Mouse (Mus musculus) limb, embryonic 10.5 days (tissue): ENCODE results near the gene Marcksl1. TPM values are rescaled to one million over a fixed set of nuclear protein-coding genes. Genes with fewer than 3 reads are reported as not detected.
A peak's percentile ranks its signal among the peaks of the same experiment; 100 is the strongest.

Experiments
- DNase-seq: peaks from one replicate; pipeline ENCODE4 v3.0.0-alpha.2; 2017; ENCODE audit warnings: low spot score
- H3K27ac ChIP-seq: fragments of 300-500 bp; sonication (generic); 2 replicates; pipeline ENCODE4 v1.5.1; 2016; ENCODE audit warnings: mild to moderate bottlenecking
- H3K27me3 ChIP-seq: fragments of 300-500 bp; sonication (generic); 2 replicates; pipeline ENCODE4 v1.6.1; 2016; ENCODE audit warnings: low read depth, mild to moderate bottlenecking; ENCODE audit not compliant: poor library complexity, severe bottlenecking
- H3K36me3 ChIP-seq: fragments of 300-500 bp; sonication (generic); 2 replicates; pipeline ENCODE4 v1.6.1; 2016; ENCODE audit warnings: mild to moderate bottlenecking, moderate library complexity
- H3K4me1 ChIP-seq: fragments of 300-500 bp; sonication (generic); 2 replicates; pipeline ENCODE4 v1.6.1; 2016
- H3K4me3 ChIP-seq: fragments of 300-500 bp; sonication (generic); 2 replicates; pipeline ENCODE4 v1.5.1; 2016; ENCODE audit warnings: mild to moderate bottlenecking, moderate library complexity
- H3K9me3 ChIP-seq: fragments of 300-500 bp; sonication (generic); replicated peaks from 2 replicates; pipeline ENCODE4 v1.6.1; 2016; ENCODE audit warnings: mild to moderate bottlenecking
- WGBS: fragments of 180-500 bp; shearing (Covaris S2); methylation state at CpG from one replicate; pipeline ENCODE4 v1.1.7; 2016; 5-methylcytosine and 5-hydroxymethylcytosine counted together
- polyA plus RNA-seq: library from polyadenylated mRNA; unstranded; fragments of >200 nt; fragmentation: Nextera tagmentation; extraction: Ambion mirVana; gene quantifications from 2 replicates; pipeline ENCODE4 v1.2.1, GENCODE M21; 2016

Gene Marcksl1
- 1,533 and 1,561 TPM in 2 replicates for polyA plus RNA-seq

DNA sequence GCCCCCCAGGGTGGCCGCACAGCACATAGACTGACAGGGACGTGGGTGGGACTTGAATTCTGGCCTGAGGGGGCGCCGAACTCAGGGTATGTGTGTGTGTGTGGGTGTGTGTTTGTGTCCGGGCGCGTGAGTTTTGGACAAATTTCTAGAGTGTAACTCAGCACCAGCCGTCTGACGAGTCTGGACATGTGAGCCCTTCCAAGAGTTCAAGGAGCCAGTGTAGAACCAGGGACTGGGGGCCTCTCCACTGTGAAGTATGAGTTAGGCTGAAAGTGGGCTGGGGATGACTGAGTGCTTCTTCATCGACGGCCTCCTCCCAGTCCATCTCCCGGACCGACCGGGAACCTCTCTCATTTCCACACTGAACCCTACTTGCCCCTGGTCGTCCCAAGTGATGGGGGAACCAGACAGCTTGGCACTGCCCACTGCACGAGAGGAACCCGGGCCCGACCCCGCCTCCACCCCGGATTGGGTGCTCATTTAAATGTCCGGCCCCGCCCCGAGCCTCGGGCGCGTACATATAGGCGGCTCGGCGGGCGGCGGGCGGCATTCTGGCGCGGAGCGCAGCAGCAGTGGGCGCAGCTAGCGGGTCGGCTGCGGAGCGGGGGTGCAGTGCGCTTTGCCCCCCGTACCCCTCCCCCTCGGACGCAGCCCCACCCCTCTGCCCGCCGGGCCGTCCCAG is at the start of gene Marcksl1:
TSS of gene Marcksl1 (plus strand) at position 496 of the 682 bp plus-strand sequence.
- peak; percentile 96 for DNase-seq
- peak within 1 kb of the TSS; percentile 100 for H3K27ac ChIP-seq
- H3K36me3 ChIP-seq: peaks cover 42% of the 10 kb centered on the region
- H3K4me3 ChIP-seq: peak within 1 kb of the TSS; percentile 100
- H3K4me1 ChIP-seq: peaks cover 56% of the 10 kb centered on the region
- H3K27me3 ChIP-seq: no peaks in the 10 kb centered on the region
- WGBS: 7% methylated on average over 42 of the region's 47 CpGs
- H3K9me3 ChIP-seq: no peaks in the 10 kb centered on the region

DNA sequence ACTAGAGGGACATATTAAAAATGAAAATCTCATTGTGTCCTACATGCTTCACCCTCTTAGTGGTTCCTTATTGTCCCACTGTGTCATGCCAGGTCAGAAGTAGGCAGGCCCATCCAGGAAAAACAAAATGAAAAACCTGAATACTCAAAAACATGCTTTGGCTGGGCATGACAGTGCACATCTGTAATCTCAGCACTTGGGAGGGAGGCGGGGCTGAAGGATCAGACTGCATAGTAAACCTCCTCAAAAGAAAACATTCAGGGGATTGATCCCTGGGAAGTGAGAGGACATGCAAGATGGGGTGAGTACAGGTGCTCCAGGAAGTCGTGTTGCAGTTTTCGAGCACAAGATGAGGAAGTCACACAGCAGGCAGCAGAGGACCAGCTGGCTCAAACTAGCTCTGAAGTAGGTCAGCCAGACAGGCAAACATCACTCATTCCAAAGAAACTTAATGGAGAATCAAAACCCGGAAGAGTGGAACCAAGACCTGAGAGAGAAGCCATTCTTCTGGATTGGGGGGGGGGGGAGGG is 49.0 kb upstream of the Marcksl1 start:
- 87% methylated on average over 4 of the region's 4 CpGs for WGBS

DNA sequence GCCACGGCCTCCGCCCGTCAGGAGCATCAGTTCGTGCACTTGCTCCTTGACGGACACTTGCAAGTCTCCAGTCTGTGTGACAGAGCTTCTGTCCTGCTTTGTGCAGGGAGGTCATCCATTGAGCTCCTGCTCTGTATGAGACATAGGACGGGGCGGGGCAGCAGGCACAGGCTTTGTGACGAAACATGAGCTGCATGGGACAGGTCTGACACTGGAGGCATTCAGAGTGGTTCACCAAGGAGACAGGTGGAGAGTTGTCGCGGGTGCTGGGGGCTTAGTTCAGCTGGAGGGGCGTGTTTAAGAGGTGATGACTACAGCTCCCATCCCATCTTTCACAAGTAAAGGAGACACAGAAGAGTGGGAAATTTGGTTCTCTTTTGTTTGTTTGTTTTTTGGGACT is 37.3 kb upstream of the Marcksl1 start:
- Histone ChIP-seq H3K4me3 (no peak overlapping the region), H3K27me3 (no peaks in the 10 kb centered on the region), H3K36me3 (peaks cover 92% of the 10 kb centered on the region), H3K9me3 (no peaks in the 10 kb centered on the region), H3K27ac (no peak overlapping the region), H3K4me1 (no peaks in the 10 kb centered on the region)
- DNase-seq: no peak
- WGBS: 92% methylated on average over 11 of the region's 11 CpGs

More for the DNA sequence above, 49.0 kb upstream of the Marcksl1 start:
- no peaks in the 10 kb centered on the region for H3K9me3 ChIP-seq
- no peak overlapping the region for H3K4me3 ChIP-seq
- peaks cover 14% of the 10 kb centered on the region for H3K4me1 ChIP-seq
- no peaks in the 10 kb centered on the region for H3K27me3 ChIP-seq
- no peak for DNase-seq
- H3K27ac ChIP-seq: no peak overlapping the region
- peaks cover 51% of the 10 kb centered on the region for H3K36me3 ChIP-seq

DNA sequence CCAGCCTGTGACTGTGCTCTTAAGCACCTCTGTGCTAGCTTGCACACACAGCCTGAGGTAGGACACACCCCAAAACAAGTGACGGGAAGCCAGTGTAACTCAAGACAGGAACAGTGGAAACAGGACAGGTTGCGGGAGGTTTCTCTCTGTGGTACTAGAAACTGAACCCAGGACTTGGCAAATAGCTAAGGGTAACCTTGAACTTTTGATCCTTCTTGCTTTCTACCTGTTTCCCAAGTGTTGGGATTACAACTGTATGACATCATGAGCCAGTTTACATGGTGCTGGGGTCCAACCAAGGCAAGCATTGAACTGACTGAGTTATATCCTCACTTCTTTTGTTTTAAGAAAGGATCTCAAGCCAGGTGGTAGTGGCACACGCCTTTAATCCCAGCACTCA is 33.5 kb upstream of the Marcksl1 start:
- WGBS: 91% methylated on average over 3 of the region's 3 CpGs
- no peak for DNase-seq
- Histone ChIP-seq H3K27ac (no peak overlapping the region), H3K4me1 (peaks cover 3% of the 10 kb centered on the region; the same call in 1 of the 2 replicates), H3K27me3 (no peaks in the 10 kb centered on the region), H3K36me3 (peaks cover 92% of the 10 kb centered on the region), H3K4me3 (no peak overlapping the region), H3K9me3 (no peaks in the 10 kb centered on the region)

DNA sequence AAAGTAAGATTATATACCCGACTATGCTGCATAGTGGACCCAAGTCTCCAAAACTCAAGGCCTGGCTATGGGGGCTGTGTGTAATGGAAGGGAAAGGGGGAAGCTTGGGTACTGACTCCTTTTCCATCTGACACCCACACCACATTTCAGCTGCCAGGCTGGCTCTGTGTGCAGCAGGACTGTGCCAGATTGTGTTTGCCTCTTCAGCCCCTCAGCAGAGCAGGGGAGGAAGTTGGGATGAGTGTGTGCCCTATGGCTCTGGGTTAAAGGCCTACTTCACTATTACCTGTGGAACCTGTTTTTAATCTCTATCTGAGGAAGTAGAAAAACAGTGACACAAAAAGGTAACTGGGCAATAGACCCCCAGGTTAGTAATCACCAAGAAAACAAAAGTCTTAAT is 32.3 kb upstream of the Marcksl1 start:
- Histone ChIP-seq H3K27ac (no peak overlapping the region), H3K4me3 (no peak overlapping the region), H3K9me3 (no peaks in the 10 kb centered on the region), H3K4me1 (peaks cover 3% of the 10 kb centered on the region; the same call in 1 of the 2 replicates), H3K36me3 (peaks cover 93% of the 10 kb centered on the region), H3K27me3 (no peaks in the 10 kb centered on the region)
- DNase-seq: no peak
- 85% methylated on average over 1 of the region's 1 CpGs for WGBS

DNA sequence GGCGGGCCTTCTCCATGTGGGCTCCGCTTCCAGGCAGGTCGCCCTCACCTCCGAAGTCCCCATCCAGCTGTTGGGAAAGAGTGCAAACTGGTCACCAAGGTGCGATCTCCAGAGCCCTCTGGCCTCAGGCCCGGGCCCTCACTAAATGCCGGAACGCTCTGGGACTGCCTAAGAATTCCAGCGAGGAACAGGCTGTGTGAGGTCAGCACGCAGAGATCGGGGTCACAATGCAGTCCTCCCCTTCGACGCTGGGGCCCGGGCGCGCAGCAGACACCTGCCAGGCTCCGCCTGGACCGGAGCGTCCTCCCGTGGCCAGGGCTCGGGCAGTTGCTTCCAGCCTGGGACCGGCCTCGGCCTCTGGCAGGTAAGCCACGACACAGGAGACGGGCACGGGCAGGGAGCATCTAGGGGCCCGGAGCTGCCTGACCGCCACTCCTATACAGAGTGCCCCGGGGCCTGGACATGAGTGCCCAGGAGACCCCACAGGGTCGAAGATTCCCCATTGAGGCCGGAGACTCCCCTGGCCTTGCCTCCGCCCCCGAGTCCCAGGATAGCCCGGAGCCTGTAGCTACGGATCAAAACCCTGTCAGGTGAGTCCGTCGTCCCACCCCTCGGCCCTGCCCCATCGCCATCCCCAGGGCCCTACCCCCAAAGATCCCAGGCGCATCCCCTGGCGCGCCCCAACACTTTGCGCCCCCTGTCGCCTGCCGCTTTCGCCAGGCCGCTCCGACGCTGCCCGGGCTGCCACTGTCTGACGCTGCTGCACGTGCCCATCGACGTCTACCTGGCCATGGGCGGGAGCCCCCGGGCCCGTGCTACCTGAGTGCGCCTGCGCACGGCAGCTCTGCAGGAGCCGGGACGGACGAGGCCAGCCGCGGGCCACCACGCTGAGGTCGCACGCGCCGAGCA is 22.2 kb upstream of the Marcksl1 start, which contains the start of the genes Tssk3 and Fam229a:
TSS of gene Tssk3 (minus strand) at position 51 of the 909 bp plus-strand sequence.
TSS of gene Fam229a (plus strand) at position 219 of the 909 bp plus-strand sequence.
- peak; percentile 61 for DNase-seq

DNA sequence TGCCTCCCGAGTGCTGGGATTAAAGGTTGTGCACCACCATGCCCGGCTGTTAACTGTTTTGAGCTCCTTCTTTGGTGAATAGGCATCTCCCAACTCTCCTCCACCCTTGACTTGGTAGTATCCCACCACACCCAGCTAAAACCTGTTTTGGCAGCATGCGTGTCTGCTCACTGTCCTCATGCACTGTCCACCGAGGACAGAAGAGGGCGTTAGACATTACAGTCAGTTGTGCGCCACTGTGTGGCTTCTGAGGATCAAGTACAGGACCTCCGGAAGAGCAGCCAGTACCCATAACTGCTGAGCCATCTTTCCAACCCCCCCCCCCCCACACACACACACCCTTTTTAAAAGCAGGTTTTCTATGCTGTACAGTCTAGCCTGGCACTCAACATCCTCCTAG is 18.7 kb upstream of the Marcksl1 start:
- Histone ChIP-seq H3K27ac (no peak overlapping the region), H3K9me3 (no peaks in the 10 kb centered on the region), H3K36me3 (no peaks in the 10 kb centered on the region), H3K4me1 (peaks cover 46% of the 10 kb centered on the region), H3K4me3 (no peak overlapping the region), H3K27me3 (peaks cover 39% of the 10 kb centered on the region)
- no peak for DNase-seq
- 80% methylated on average over 7 of the region's 7 CpGs for whole genome bisulfite sequencing

More for the DNA sequence above, 22.2 kb upstream of the Marcksl1 start, which contains the start of the genes Tssk3 and Fam229a:
- WGBS: 4% methylated on average over 70 of the region's 70 CpGs
- Histone ChIP-seq H3K27ac (0 out of 2 replicates have a peak within 1 kb of the TSS, but pooled peaks have one; percentile 7), H3K9me3 (no peaks in the 10 kb centered on the region), H3K36me3 (peaks cover 30% of the 10 kb centered on the region), H3K27me3 (peaks cover 48% of the 10 kb centered on the region), H3K4me3 (peak within 1 kb of the TSS; percentile 49), H3K4me1 (peaks cover 25% of the 10 kb centered on the region)

DNA sequence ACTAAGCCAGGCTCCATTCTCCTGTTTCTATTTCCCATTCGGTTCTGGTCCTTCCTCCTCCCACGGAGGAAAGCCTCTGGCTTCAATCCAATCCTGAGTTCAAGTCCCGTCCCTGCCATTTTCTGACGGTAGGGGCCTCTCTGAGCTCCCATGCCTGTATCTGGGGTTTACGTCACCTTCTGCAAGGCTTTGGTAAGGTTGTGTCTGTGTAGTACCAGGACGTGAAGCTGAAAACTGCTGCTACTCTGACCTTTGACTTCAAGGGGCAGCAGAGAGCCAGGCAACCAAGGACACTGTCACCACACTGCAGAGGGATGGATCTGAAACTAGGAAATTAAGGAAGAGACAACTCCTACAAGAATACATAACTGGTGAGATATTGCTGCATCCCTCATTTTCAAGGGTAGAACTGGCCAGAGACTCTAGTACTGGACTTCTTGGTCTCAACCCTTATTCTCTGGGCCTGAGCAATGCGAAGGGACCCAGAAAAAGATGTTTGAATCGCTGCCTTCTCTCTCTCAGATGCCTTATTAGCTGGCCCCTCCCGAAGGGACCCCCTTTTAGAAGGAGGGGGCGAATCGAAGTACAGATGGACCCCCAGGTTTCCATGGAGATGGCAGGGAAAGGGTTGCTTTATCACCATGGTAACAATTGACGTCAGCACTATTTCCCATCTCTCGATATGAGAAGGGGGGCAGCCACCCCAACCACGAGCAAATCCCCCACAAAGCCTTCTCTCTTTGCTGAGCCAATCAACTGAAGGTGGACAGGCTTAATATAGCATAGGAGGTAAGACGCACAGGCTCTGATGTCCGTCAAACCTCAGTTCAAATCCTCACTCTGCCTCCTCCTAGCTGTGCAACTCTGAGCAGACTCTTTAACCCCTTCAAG is 17.5 kb upstream of the Marcksl1 start:
- H3K27me3 ChIP-seq: peaks cover 27% of the 10 kb centered on the region
- WGBS: 49% methylated on average over 16 of the region's 16 CpGs
- H3K4me3 ChIP-seq: no peak overlapping the region
- no peak for DNase-seq
- H3K27ac ChIP-seq: peak overlapping the region; percentile 53; the same call in 1 of the 2 replicates
- H3K36me3 ChIP-seq: no peaks in the 10 kb centered on the region
- peaks cover 52% of the 10 kb centered on the region for H3K4me1 ChIP-seq
- no peaks in the 10 kb centered on the region for H3K9me3 ChIP-seq

DNA sequence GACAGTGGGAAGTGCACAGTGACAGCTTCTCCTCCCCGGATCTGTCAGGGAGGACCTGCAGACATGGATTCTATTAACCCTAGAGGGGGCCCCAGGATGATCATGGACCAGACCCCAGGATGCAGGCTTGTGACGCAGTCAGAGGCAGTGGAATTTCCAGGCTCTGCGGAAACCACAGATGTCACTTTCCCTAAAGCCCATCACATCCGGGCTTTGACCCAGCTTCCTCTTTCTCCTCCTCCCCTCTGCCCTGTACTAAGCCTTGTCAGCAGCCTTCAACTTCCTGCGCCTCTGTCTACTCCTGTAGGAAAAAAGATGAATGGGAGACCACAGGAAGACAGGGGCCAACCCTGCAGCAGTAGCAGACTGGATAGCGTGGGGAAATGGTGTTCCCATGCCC is 16.8 kb upstream of the Marcksl1 start:
- Histone ChIP-seq H3K4me3 (no peak overlapping the region), H3K36me3 (no peaks in the 10 kb centered on the region), H3K9me3 (no peaks in the 10 kb centered on the region), H3K27me3 (peaks cover 19% of the 10 kb centered on the region), H3K27ac (peak overlapping the region; percentile 53), H3K4me1 (peaks cover 50% of the 10 kb centered on the region)
- no peak for DNase-seq
- WGBS: 35% methylated on average over 6 of the region's 6 CpGs

DNA sequence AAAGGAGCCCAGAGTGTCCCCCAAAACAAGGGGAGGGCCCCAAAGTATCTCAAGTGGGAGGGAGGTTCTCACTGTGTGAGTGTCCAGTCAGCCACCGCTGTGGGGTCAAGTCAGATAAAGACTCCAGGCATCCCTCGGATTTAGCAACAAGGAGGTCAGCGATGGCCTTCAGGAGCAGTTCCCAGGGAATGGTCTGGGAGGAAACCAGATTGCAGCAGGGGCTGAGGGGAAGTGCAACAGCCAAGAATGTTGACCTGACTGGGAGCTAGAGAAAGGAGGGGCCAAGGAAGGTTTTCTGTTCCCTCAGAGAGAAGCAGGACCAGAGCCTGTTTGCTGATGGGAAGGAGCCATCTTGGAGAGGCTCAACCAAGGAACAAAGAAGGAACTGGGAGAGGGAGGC is 14.4 kb upstream of the Marcksl1 start:
- H3K9me3 ChIP-seq: no peaks in the 10 kb centered on the region
- H3K27ac ChIP-seq: peak overlapping the region; percentile 59
- H3K36me3 ChIP-seq: no peaks in the 10 kb centered on the region
- H3K4me1 ChIP-seq: peaks cover 50% of the 10 kb centered on the region
- WGBS: 79% methylated on average over 3 of the region's 3 CpGs
- no peak for DNase-seq
- no peak overlapping the region for H3K4me3 ChIP-seq
- no peaks in the 10 kb centered on the region for H3K27me3 ChIP-seq

DNA sequence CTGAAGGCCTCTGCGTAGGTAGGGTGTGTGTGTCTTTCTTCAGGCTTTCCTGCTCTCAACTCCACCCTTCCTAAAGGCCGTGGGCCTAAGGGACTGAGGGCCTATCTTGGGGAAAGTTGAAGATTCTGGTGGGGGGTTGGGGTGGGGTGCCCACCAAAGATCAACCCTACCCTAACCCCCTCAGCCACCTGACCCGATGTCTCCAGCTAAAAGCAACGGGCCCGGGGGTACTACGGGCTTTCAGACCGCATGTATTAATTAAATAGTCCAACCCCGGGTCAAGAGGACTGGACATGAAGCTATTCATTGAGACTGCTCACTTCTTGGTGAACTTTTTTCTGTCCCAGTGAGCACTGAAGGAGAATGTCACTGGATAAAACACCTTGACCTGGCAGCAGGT is 13.4 kb upstream of the Marcksl1 start:
- Histone ChIP-seq H3K27ac (peak overlapping the region; percentile 95), H3K4me1 (peaks cover 50% of the 10 kb centered on the region), H3K9me3 (no peaks in the 10 kb centered on the region), H3K36me3 (no peaks in the 10 kb centered on the region), H3K27me3 (no peaks in the 10 kb centered on the region), H3K4me3 (peak overlapping the region; percentile 66)
- WGBS: 86% methylated on average over 8 of the region's 8 CpGs
- no peak for DNase-seq
